Mouse (Mus musculus): ENCODE measurements around the gene Gabbr2.

- TF ChIP-seq CTCF (IDR thresholded peaks at IDR 0.05; ENCODE audit: control insufficient read depth, insufficient read depth, insufficient read length) = no peak
- no peak for TF ChIP-seq MAX (IDR thresholded peaks at IDR 0.05)
- TF ChIP-seq FOSL1 (IDR thresholded peaks at IDR 0.05; ENCODE audit: insufficient read depth, low read length, poor library complexity, severe bottlenecking) = no peak
- TF ChIP-seq MYOG (IDR thresholded peaks at IDR 0.05; ENCODE audit: control insufficient read depth, extremely low read depth, insufficient read length) = no peak
These were observed 288.5 kb downstream of the Gabbr2 start for GRCm38 (mm10) chr4:46703146-46703545.

Data from C2C12 (cell line).